In genomic region chr8:125166545-125166944, GRCm38 (mm10) we compare ENCODE assay signal across 15 mouse cellular contexts.
A peak's percentile ranks its signal among the peaks of the same experiment; 100 is the strongest.
DNase-seq lines count a peak whose midpoint lies in the region; ATAC-seq and TF ChIP-seq lines count a peak whose summit lies in the region.
"Had no signal": no experiment of that assay in that cellular context is flagged by ENCODE, and none has a peak within 500 bp of the region (broad histone marks: within the 10 kb centered on the region; RNA-seq: fewer than 3 reads in every experiment).

No protein-coding gene starts in this region.

- 0 out of 2 replicates have a peak overlapping the region, but pooled peaks have one; percentile 47 for H3K27ac ChIP-seq in hindbrain, embryonic 10.5 days
- H3K27ac ChIP-seq in hindbrain, embryonic 13.5 days, result no peak overlapping the region
- no peak overlapping the region; the same call in 1 of the 2 replicates for H3K27ac ChIP-seq in lung, embryonic 14.5 days (ENCODE audit: low read depth)
- H3K27ac ChIP-seq in midbrain, embryonic 11.5 days (ENCODE audit: low read depth, low read length), result 0 out of 2 replicates have a peak overlapping the region, but pooled peaks have one; percentile 9
- no peak overlapping the region for H3K27ac ChIP-seq in midbrain, embryonic 16.5 days (ENCODE audit: low read length)
- no peak overlapping the region for H3K27ac ChIP-seq in midbrain, embryonic 14.5 days (replicated peaks; ENCODE audit: low read depth, low read length)
- H3K27ac ChIP-seq in midbrain, postnatal 0 days (ENCODE audit: low read depth, low read length), result no peak overlapping the region
- H3K27ac ChIP-seq: embryonic facial prominence, embryonic 12.5 days; embryonic facial prominence, embryonic 15.5 days; heart, embryonic 15.5 days; hindbrain, embryonic 15.5 days had no signal

- TF ChIP-seq CTCF in lung, embryonic 14.5 days (IDR thresholded peaks at IDR 0.05; ENCODE audit: low read depth), result no peak
- TF ChIP-seq CTCF in midbrain, postnatal 0 days (IDR thresholded peaks at IDR 0.05), result no peak

- no peak overlapping the region for H3K4me2 ChIP-seq in hindbrain, embryonic 13.5 days
- no peak overlapping the region for H3K4me2 ChIP-seq in lung, embryonic 14.5 days
- no peak overlapping the region for H3K4me2 ChIP-seq in midbrain, embryonic 11.5 days
- H3K4me2 ChIP-seq in midbrain, embryonic 16.5 days (ENCODE audit: low read length), result no peak overlapping the region
- H3K4me2 ChIP-seq in midbrain, embryonic 14.5 days (ENCODE audit: low read length), result no peak overlapping the region
- H3K4me2 ChIP-seq in midbrain, postnatal 0 days (ENCODE audit: low read depth, low read length, poor library complexity, severe bottlenecking), result no peak overlapping the region
- H3K4me2 ChIP-seq: embryonic facial prominence, embryonic 12.5 days; embryonic facial prominence, embryonic 15.5 days; heart, embryonic 12.5 days; heart, embryonic 15.5 days; hindbrain, embryonic 15.5 days had no signal

- H3K9me3 ChIP-seq in hindbrain, embryonic 10.5 days, result no peaks in the 10 kb centered on the region
- H3K9me3 ChIP-seq in hindbrain, embryonic 13.5 days, result no peaks in the 10 kb centered on the region
- no peaks in the 10 kb centered on the region for H3K9me3 ChIP-seq in lung, embryonic 14.5 days (ENCODE audit: low read depth, low read length)
- H3K9me3 ChIP-seq in midbrain, embryonic 11.5 days (ENCODE audit: control insufficient read depth, low read length), result no peaks in the 10 kb centered on the region
- H3K9me3 ChIP-seq in midbrain, embryonic 16.5 days (replicated peaks; ENCODE audit: control insufficient read depth, low read length, poor library complexity, severe bottlenecking), result no peaks in the 10 kb centered on the region
- H3K9me3 ChIP-seq in midbrain, embryonic 14.5 days (ENCODE audit: control insufficient read depth, low read length), result no peaks in the 10 kb centered on the region
- no peaks in the 10 kb centered on the region for H3K9me3 ChIP-seq in midbrain, postnatal 0 days (ENCODE audit: low read length)
- H3K9me3 ChIP-seq: embryonic facial prominence, embryonic 12.5 days; embryonic facial prominence, embryonic 15.5 days; heart, embryonic 12.5 days; heart, embryonic 15.5 days; hindbrain, embryonic 15.5 days had no signal

- WGBS in hindbrain, embryonic 10.5 days, result 81% methylated on average over 6 of the region's 6 CpGs
- WGBS in hindbrain, embryonic 13.5 days, result 47% methylated on average over 6 of the region's 6 CpGs
- WGBS in lung, embryonic 14.5 days, result 65% methylated on average over 6 of the region's 6 CpGs
- WGBS in midbrain, embryonic 11.5 days, result 87% methylated on average over 6 of the region's 6 CpGs
- 32% methylated on average over 6 of the region's 6 CpGs for WGBS in midbrain, embryonic 16.5 days
- 37% methylated on average over 6 of the region's 6 CpGs for WGBS in midbrain, embryonic 14.5 days
- 34% methylated on average over 6 of the region's 6 CpGs for WGBS in midbrain, postnatal 0 days

- H3K4me3 ChIP-seq in hindbrain, embryonic 10.5 days, result no peak overlapping the region
- H3K4me3 ChIP-seq in hindbrain, embryonic 13.5 days, result no peak overlapping the region
- H3K4me3 ChIP-seq in lung, embryonic 14.5 days (ENCODE audit: low read depth, low read length), result no peak overlapping the region
- H3K4me3 ChIP-seq in midbrain, embryonic 11.5 days (ENCODE audit: low read depth, low read length), result no peak overlapping the region
- H3K4me3 ChIP-seq in midbrain, embryonic 16.5 days (ENCODE audit: low read depth, low read length), result no peak overlapping the region
- H3K4me3 ChIP-seq in midbrain, embryonic 14.5 days (replicated peaks; ENCODE audit: low read depth, low read length), result no peak overlapping the region
- no peak overlapping the region for H3K4me3 ChIP-seq in midbrain, postnatal 0 days (ENCODE audit: low read depth, low read length)
- H3K4me3 ChIP-seq: embryonic facial prominence, embryonic 12.5 days; embryonic facial prominence, embryonic 15.5 days; heart, embryonic 12.5 days; heart, embryonic 15.5 days; hindbrain, embryonic 15.5 days had no signal

- H3K27me3 ChIP-seq in hindbrain, embryonic 10.5 days (ENCODE audit: insufficient read depth, poor library complexity, severe bottlenecking), result no peaks in the 10 kb centered on the region; the same call in 1 of the 2 replicates
- 0 out of 2 replicates have a peak, but pooled peaks cover 5% of the 10 kb centered on the region for H3K27me3 ChIP-seq in hindbrain, embryonic 13.5 days
- H3K27me3 ChIP-seq in lung, embryonic 14.5 days (ENCODE audit: insufficient read depth, low read length), result no peaks in the 10 kb centered on the region
- H3K27me3 ChIP-seq in midbrain, embryonic 11.5 days (ENCODE audit: control insufficient read depth, insufficient read depth, low read length), result no peaks in the 10 kb centered on the region
- peaks cover 3% of the 10 kb centered on the region; the same call in 1 of the 2 replicates for H3K27me3 ChIP-seq in midbrain, embryonic 16.5 days (ENCODE audit: control insufficient read depth, insufficient read depth, low read depth, low read length)
- H3K27me3 ChIP-seq in midbrain, embryonic 14.5 days (ENCODE audit: control insufficient read depth, insufficient read depth, low read length), result no peaks in the 10 kb centered on the region
- no peaks in the 10 kb centered on the region for H3K27me3 ChIP-seq in midbrain, postnatal 0 days (ENCODE audit: insufficient read depth, low read length)
- H3K27me3 ChIP-seq: embryonic facial prominence, embryonic 12.5 days; embryonic facial prominence, embryonic 15.5 days; heart, embryonic 12.5 days; heart, embryonic 15.5 days; hindbrain, embryonic 15.5 days had no signal

- H3K4me1 ChIP-seq in hindbrain, embryonic 10.5 days (replicated peaks), result peaks cover 7% of the 10 kb centered on the region
- peaks cover 26% of the 10 kb centered on the region for H3K4me1 ChIP-seq in hindbrain, embryonic 13.5 days (replicated peaks)
- no peaks in the 10 kb centered on the region; the same call in 1 of the 2 replicates for H3K4me1 ChIP-seq in lung, embryonic 14.5 days (ENCODE audit: insufficient read depth)
- no peaks in the 10 kb centered on the region for H3K4me1 ChIP-seq in midbrain, embryonic 11.5 days (ENCODE audit: control insufficient read depth, insufficient read depth, low read length)
- H3K4me1 ChIP-seq in midbrain, embryonic 16.5 days (ENCODE audit: control insufficient read depth, insufficient read depth, low read length), result peaks cover 8% of the 10 kb centered on the region
- peaks cover 16% of the 10 kb centered on the region; the same call in 1 of the 2 replicates for H3K4me1 ChIP-seq in midbrain, embryonic 14.5 days (ENCODE audit: control insufficient read depth, insufficient read depth, low read length)
- H3K4me1 ChIP-seq in midbrain, postnatal 0 days (ENCODE audit: insufficient read depth, low read length), result 0 out of 2 replicates have a peak, but pooled peaks cover 4% of the 10 kb centered on the region
- H3K4me1 ChIP-seq: embryonic facial prominence, embryonic 12.5 days; embryonic facial prominence, embryonic 15.5 days; heart, embryonic 12.5 days; heart, embryonic 15.5 days had no signal

- no peak for ATAC-seq in hindbrain, embryonic 13.5 days (ENCODE audit: low FRiP score)
- peak; percentile 33; the same call in 1 of the 2 replicates for ATAC-seq in lung, embryonic 14.5 days (ENCODE audit: insufficient read depth)
- ATAC-seq in midbrain, embryonic 11.5 days (ENCODE audit: low FRiP score), result peak; percentile 42; the same call in 1 of the 2 replicates
- no peak for ATAC-seq in midbrain, embryonic 16.5 days
- no peak for ATAC-seq in midbrain, embryonic 14.5 days (ENCODE audit: low FRiP score, low TSS enrichment)
- no peak for ATAC-seq in midbrain, postnatal 0 days (ENCODE audit: low FRiP score)
- ATAC-seq: CD4-positive, CD25-positive, alpha-beta regulatory T cell, adult 4 months had no signal

- H3K9ac ChIP-seq in hindbrain, embryonic 13.5 days, result no peak overlapping the region
- H3K9ac ChIP-seq in lung, embryonic 14.5 days, result no peak overlapping the region
- no peak overlapping the region for H3K9ac ChIP-seq in midbrain, embryonic 11.5 days (ENCODE audit: low read length)
- H3K9ac ChIP-seq in midbrain, embryonic 16.5 days (ENCODE audit: low read depth, low read length), result no peak overlapping the region
- no peak overlapping the region for H3K9ac ChIP-seq in midbrain, embryonic 14.5 days (replicated peaks; ENCODE audit: low read length)
- no peak overlapping the region for H3K9ac ChIP-seq in midbrain, postnatal 0 days (replicated peaks; ENCODE audit: low read length, poor library complexity, severe bottlenecking)
- H3K9ac ChIP-seq: embryonic facial prominence, embryonic 12.5 days; embryonic facial prominence, embryonic 15.5 days; heart, embryonic 12.5 days; heart, embryonic 15.5 days; hindbrain, embryonic 15.5 days had no signal

- no peak for DNase-seq in hindbrain, embryonic 10.5 days (ENCODE audit: low spot score)
- DNase-seq in lung, embryonic 14.5 days, result no peak
- no peak for DNase-seq in lung, postnatal 10 days
- no peak for DNase-seq in midbrain, embryonic 11.5 days (ENCODE audit: low spot score, missing footprints)
- DNase-seq in midbrain, embryonic 14.5 days, result peak; percentile 25
- DNase-seq in midbrain, postnatal 0 days (ENCODE audit: low spot score), result no peak
- DNase-seq: gastrocnemius, postnatal 25 days had no signal

- H3K36me3 ChIP-seq in hindbrain, embryonic 10.5 days, result no peaks in the 10 kb centered on the region
- no peaks in the 10 kb centered on the region for H3K36me3 ChIP-seq in hindbrain, embryonic 13.5 days
- no peaks in the 10 kb centered on the region for H3K36me3 ChIP-seq in lung, embryonic 14.5 days (ENCODE audit: insufficient read depth)
- H3K36me3 ChIP-seq in midbrain, embryonic 11.5 days (ENCODE audit: control insufficient read depth, insufficient read depth, low read length), result no peaks in the 10 kb centered on the region
- no peaks in the 10 kb centered on the region for H3K36me3 ChIP-seq in midbrain, embryonic 16.5 days (ENCODE audit: control insufficient read depth, insufficient read depth, low read length)
- no peaks in the 10 kb centered on the region for H3K36me3 ChIP-seq in midbrain, embryonic 14.5 days (ENCODE audit: control insufficient read depth, insufficient read depth, low read length)
- no peaks in the 10 kb centered on the region for H3K36me3 ChIP-seq in midbrain, postnatal 0 days (ENCODE audit: insufficient read depth, low read length)
- H3K36me3 ChIP-seq: embryonic facial prominence, embryonic 12.5 days; embryonic facial prominence, embryonic 15.5 days; heart, embryonic 12.5 days; heart, embryonic 15.5 days; hindbrain, embryonic 15.5 days had no signal

Comparison
In these comparisons a context has a peak if more than half of its experiments do, and no peak if none do; other contexts are left out.
1. H3K27ac ChIP-seq: peak in hindbrain, embryonic 10.5 days (single experiment) and midbrain, embryonic 11.5 days (single experiment); none in hindbrain, embryonic 13.5 days (single experiment), lung, embryonic 14.5 days (single experiment), midbrain, embryonic 16.5 days (single experiment), midbrain, embryonic 14.5 days (single experiment) and midbrain, postnatal 0 days (single experiment).
2. ATAC-seq: peak in lung, embryonic 14.5 days (single experiment) and midbrain, embryonic 11.5 days (single experiment); none in hindbrain, embryonic 13.5 days (single experiment), midbrain, embryonic 16.5 days (single experiment), midbrain, embryonic 14.5 days (single experiment) and midbrain, postnatal 0 days (single experiment).